Mouse (Mus musculus) lung, postnatal 0 days (tissue): Measurements from ENCODE around the gene Hist1h2ap. TPM values are rescaled to one million over a fixed set of nuclear protein-coding genes. Genes with fewer than 3 reads are reported as not detected.
A peak's percentile ranks its signal among the peaks of the same experiment; 100 is the strongest.

Source experiments
- ATAC-seq: fragments of 200-750 bp; cut with Nextera tagmentation; 2 replicates; pipeline ENCODE4 v1.8.0; 2017; ENCODE audit warnings: moderate library complexity
- DNase-seq: peaks from one replicate; pipeline ENCODE4 v3.0.0-alpha.2; 2016; ENCODE audit warnings: low spot score
- H3K27ac ChIP-seq: fragments of 300-500 bp; sonication (generic); 2 replicates; pipeline ENCODE4 v1.5.1; 2014; ENCODE audit warnings: antibody characterized with exemption, mild to moderate bottlenecking, low read length, mixed read lengths
- H3K27me3 ChIP-seq: fragments of 300-500 bp; sonication (generic); replicated peaks from 2 replicates; pipeline ENCODE4 v1.6.1; 2014; ENCODE audit warnings: low read length, mixed read lengths; ENCODE audit not compliant: insufficient read depth
- H3K36me3 ChIP-seq: fragments of 300-500 bp; sonication (generic); 2 replicates; pipeline ENCODE4 v1.6.1; 2014; ENCODE audit warnings: low read length, mixed read lengths; ENCODE audit not compliant: insufficient read depth
- H3K4me1 ChIP-seq: fragments of 300-500 bp; sonication (generic); 2 replicates; pipeline ENCODE4 v1.6.1; 2014; ENCODE audit warnings: antibody characterized with exemption, low read depth, low read length, mixed read lengths; ENCODE audit not compliant: insufficient read depth
- H3K4me2 ChIP-seq: fragments of 300-500 bp; sonication (generic); replicated peaks from 2 replicates; pipeline ENCODE4 v1.6.1; 2014; ENCODE audit warnings: low read depth, mild to moderate bottlenecking, low read length, moderate library complexity, mixed read lengths
- H3K4me3 ChIP-seq: fragments of 300-500 bp; sonication (generic); 2 replicates; pipeline ENCODE4 v1.5.1; 2014; ENCODE audit warnings: low read depth, low read length
- H3K9ac ChIP-seq: fragments of 300-500 bp; sonication (generic); replicated peaks from 2 replicates; pipeline ENCODE4 v1.6.1; 2014; ENCODE audit warnings: low read depth, mild to moderate bottlenecking
- H3K9me3 ChIP-seq: fragments of 300-500 bp; sonication (generic); 2 replicates; pipeline ENCODE4 v1.6.1; 2016; ENCODE audit warnings: low read length, mixed read lengths
- CTCF ChIP-seq: IDR thresholded peaks from 2 replicates; pipeline ENCODE4 v1.5.1; 2016; ENCODE audit warnings: antibody characterized with exemption, mild to moderate bottlenecking
- EP300 ChIP-seq: IDR thresholded peaks from 2 replicates; pipeline ENCODE4 v1.6.1; 2016; ENCODE audit warnings: antibody characterized with exemption, mild to moderate bottlenecking, control low read depth
- WGBS: fragments of 180-500 bp; shearing (Covaris S2); extraction: QIAGEN DNeasy Blood & Tissue Kit; methylation state at CpG from one replicate; pipeline ENCODE4 v1.1.7; 2014; 5-methylcytosine and 5-hydroxymethylcytosine counted together
- microRNA-seq: library from miRNA; unstranded; fragments of <30 nt; microRNA quantifications from one replicate; pipeline ENCODE4, GENCODE M21; 2016
- polyA plus RNA-seq: library from polyadenylated mRNA; unstranded; fragments of >200 nt; fragmentation: Nextera tagmentation; extraction: Ambion mirVana; gene quantifications from 2 replicates; pipeline ENCODE4 v1.2.1, GENCODE M21; 2015

The Hist1h2ap gene
- polyA plus RNA-seq, 1 experiment from 2014 or later: 382 TPM

GRCm38 (mm10) chr13:21786189-21786898, 47.0 kb downstream of the Hist1h2ap start:
- H3K4me3 ChIP-seq: peak overlapping the region; percentile 33
- ATAC-seq: no peak
- peak; percentile 38 for DNase-seq
- peaks cover 4% of the 10 kb centered on the region; the same call in 1 of the 2 replicates for H3K4me1 ChIP-seq
- TF ChIP-seq EP300: no peak
- TF ChIP-seq CTCF: no peak
- 0 out of 2 replicates have a peak overlapping the region, but pooled peaks have one; percentile 21 for H3K27ac ChIP-seq
- peak overlapping the region; percentile 46 for H3K4me2 ChIP-seq
- H3K9me3 ChIP-seq: no peaks in the 10 kb centered on the region
- no peaks in the 10 kb centered on the region for H3K27me3 ChIP-seq
- H3K9ac ChIP-seq: no peak overlapping the region
- H3K36me3 ChIP-seq: no peaks in the 10 kb centered on the region
- WGBS: 4% methylated on average over 8 of the region's 8 CpGs

- ATAC-seq (no peak), DNase-seq (no peak)
- Histone ChIP-seq H3K9ac (no peak overlapping the region), H3K4me2 (no peak overlapping the region), H3K27ac (no peak overlapping the region), H3K4me3 (no peak overlapping the region), H3K9me3 (no peaks in the 10 kb centered on the region), H3K4me1 (peaks cover 10% of the 10 kb centered on the region; the same call in 1 of the 2 replicates), H3K27me3 (no peaks in the 10 kb centered on the region), H3K36me3 (no peaks in the 10 kb centered on the region)
- WGBS: 36% methylated on average over 6 of the region's 6 CpGs
- no peak for TF ChIP-seq CTCF
- TF ChIP-seq EP300: no peak
Measured at GRCm38 (mm10) chr13:21784311-21784710, 49.0 kb downstream of the Hist1h2ap start.

- Histone ChIP-seq H3K9me3 (no peaks in the 10 kb centered on the region), H3K9ac (no peak overlapping the region), H3K27ac (peak overlapping the region; percentile 43; the same call in 1 of the 2 replicates), H3K4me3 (peak overlapping the region; percentile 34), H3K4me1 (peaks cover 10% of the 10 kb centered on the region; the same call in 1 of the 2 replicates), H3K36me3 (no peaks in the 10 kb centered on the region), H3K4me2 (peak overlapping the region; percentile 56), H3K27me3 (no peaks in the 10 kb centered on the region)
- 1% methylated on average over 9 of the region's 9 CpGs for whole genome bisulfite sequencing
- no peak for ATAC-seq
- no peak for TF ChIP-seq EP300
- DNase-seq: peak; percentile 50
Measured at GRCm38 (mm10) chr13:21783734-21784161, 49.6 kb downstream of the Hist1h2ap start.

- Histone ChIP-seq H3K9me3 (no peaks in the 10 kb centered on the region), H3K36me3 (no peaks in the 10 kb centered on the region), H3K4me3 (peak within 1 kb of the TSS; percentile 34), H3K4me2 (peak within 1 kb of the TSS; percentile 56), H3K27me3 (no peaks in the 10 kb centered on the region), H3K27ac (peak within 1 kb of the TSS; percentile 70), H3K4me1 (peaks cover 10% of the 10 kb centered on the region; the same call in 1 of the 2 replicates), H3K9ac (0 out of 2 replicates have a peak within 1 kb of the TSS, but pooled peaks have one; percentile 16)
- DNase-seq (peak; percentile 97), ATAC-seq (peak; percentile 62)
- TF ChIP-seq EP300 (no peak), CTCF (no peak)
- 0% methylated on average over 13 of the region's 20 CpGs for WGBS
Measured at GRCm38 (mm10) chr13:21783255-21783617, 50.1 kb downstream of the Hist1h2ap start, which contains the start of gene Hist1h3i. Hist1h3i (minus strand) TSS chr13:21783370.

Small RNA genes within 50 kb of the gene (microRNA-seq; reads per million reads assigned to microRNA genes)
- not detected for gene Gm19658
- not detected for gene Gm44346
- gene Gm44466: not detected

Other genes with a start within 250 kb of the Hist1h2ap start
- not detected in 2 replicates for gene Olfr1362, start 219.5 kb downstream of the Hist1h2ap start, polyA plus RNA-seq
- gene Olfr11, start 191.0 kb downstream of the Hist1h2ap start, polyA plus RNA-seq: not detected in 2 replicates
- gene Olfr1361, start 170.1 kb downstream of the Hist1h2ap start, polyA plus RNA-seq: not detected in 2 replicates
- gene Olfr1360, start 156.1 kb downstream of the Hist1h2ap start, polyA plus RNA-seq: not detected in 2 replicates
- gene Olfr1359, start 135.4 kb downstream of the Hist1h2ap start, polyA plus RNA-seq: not detected in 2 replicates
- gene Hist1h2bl, start 117.4 kb downstream of the Hist1h2ap start, polyA plus RNA-seq: not detected in 2 replicates
- gene Hist1h2ai, start 117.1 kb downstream of the Hist1h2ap start, polyA plus RNA-seq: 5.4 TPM in 1 of 2 replicates, not detected in the other
- gene Hist1h3h, start 115.8 kb downstream of the Hist1h2ap start, polyA plus RNA-seq: 2.0 TPM in 1 of 2 replicates, not detected in the other
- gene Hist1h2bm, start 111.5 kb downstream of the Hist1h2ap start, polyA plus RNA-seq: 0.66 and 0.67 TPM in 2 replicates
- gene Hist1h4j, start 98.4 kb downstream of the Hist1h2ap start, polyA plus RNA-seq: not detected in 2 replicates
- gene Hist1h4k, start 83.0 kb downstream of the Hist1h2ap start, polyA plus RNA-seq: 0.84 and 0.89 TPM in 2 replicates
- gene Hist1h2ak, start 79.7 kb downstream of the Hist1h2ap start, polyA plus RNA-seq: 7.5 and 9.4 TPM in 2 replicates
- 1.1 and 1.3 TPM in 2 replicates for gene Hist1h2bn, start 79.4 kb downstream of the Hist1h2ap start, polyA plus RNA-seq
- 1.4 and 2.4 TPM in 2 replicates for gene Hist1h1b, start 52.9 kb downstream of the Hist1h2ap start, polyA plus RNA-seq
- 14.5 and 16.9 TPM in 2 replicates for gene Hist1h3i, start 50.1 kb downstream of the Hist1h2ap start, polyA plus RNA-seq
- 1.3 TPM in 1 of 2 replicates, not detected in the other for gene Hist1h2an, start 46.3 kb downstream of the Hist1h2ap start, polyA plus RNA-seq
- gene Hist1h2bp, start 46.0 kb downstream of the Hist1h2ap start, polyA plus RNA-seq: 0.61 and 0.95 TPM in 2 replicates
- 3.0 and 4.5 TPM in 2 replicates for gene Hist1h2bq, start 23.3 kb downstream of the Hist1h2ap start, polyA plus RNA-seq
- gene Hist1h2ao, start 23.0 kb downstream of the Hist1h2ap start, polyA plus RNA-seq: not detected in 2 replicates
- 0.90 TPM in 1 of 2 replicates, not detected in the other for gene Hist1h4m, start 21.8 kb downstream of the Hist1h2ap start, polyA plus RNA-seq
- 4.6 and 6.0 TPM in 2 replicates for gene Hist1h4n, start 1.3 kb downstream of the Hist1h2ap start, polyA plus RNA-seq
- gene Hist1h2br, start 236 bp upstream of the Hist1h2ap start, polyA plus RNA-seq: 3.0 and 3.8 TPM in 2 replicates
- gene Zfp184, start 111.6 kb upstream of the Hist1h2ap start, polyA plus RNA-seq: 2.5 and 3.4 TPM in 2 replicates
- not detected in 2 replicates for gene Pom121l2, start 147.7 kb upstream of the Hist1h2ap start, polyA plus RNA-seq
- gene Prss16, start 176.2 kb upstream of the Hist1h2ap start, polyA plus RNA-seq: 0.62 and 1.1 TPM in 2 replicates
- 4.2 and 5.2 TPM in 2 replicates for gene Hist1h2ah, start 202.1 kb upstream of the Hist1h2ap start, polyA plus RNA-seq
- 0.45 and 0.81 TPM in 2 replicates for gene Hist1h2bk, start 202.4 kb upstream of the Hist1h2ap start, polyA plus RNA-seq
- 4.1 and 4.6 TPM in 2 replicates for gene Hist1h4i, start 207.9 kb upstream of the Hist1h2ap start, polyA plus RNA-seq
- gene Hist1h2ag, start 209.4 kb upstream of the Hist1h2ap start, polyA plus RNA-seq: 2.7 TPM in 1 of 2 replicates, not detected in the other
- gene Hist1h2bj, start 209.7 kb upstream of the Hist1h2ap start, polyA plus RNA-seq: 1.0 and 1.5 TPM in 2 replicates